10 mouse cellular contexts compared by ENCODE assay signal in the genomic region with DNA sequence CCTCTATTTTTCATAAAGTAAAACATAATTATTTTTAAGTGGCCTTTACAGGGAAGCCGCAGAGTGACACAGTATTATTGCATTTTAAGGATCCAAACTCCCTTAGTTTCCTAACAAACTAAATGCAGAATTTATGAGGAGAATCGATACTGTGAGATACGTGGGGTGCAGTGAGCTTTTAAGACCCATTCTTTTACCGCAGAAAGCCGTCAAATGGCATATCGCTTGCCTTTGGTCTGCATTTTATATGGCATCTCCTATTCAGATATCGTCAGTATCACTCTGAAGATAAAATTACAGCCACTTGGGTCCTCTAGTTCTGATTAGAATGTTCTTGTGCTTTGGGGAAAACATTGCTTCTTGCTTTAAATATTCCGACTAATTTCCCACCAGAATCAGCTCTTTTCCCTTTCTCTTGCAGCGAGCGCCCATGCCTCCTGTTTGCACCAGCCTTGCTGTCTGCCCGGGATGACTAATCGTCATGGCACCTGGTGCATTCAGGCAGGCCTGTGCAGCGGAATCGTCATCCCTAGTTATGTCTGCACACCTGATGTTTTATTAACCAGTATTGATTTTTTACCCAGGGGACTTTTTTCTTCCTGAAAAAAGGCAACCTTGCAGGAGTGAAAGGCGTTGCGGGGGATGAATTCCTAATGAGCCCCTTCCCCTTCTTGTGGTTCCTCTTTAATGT. TPM values are rescaled to one million over a fixed set of nuclear protein-coding genes. Genes with fewer than 3 reads are reported as not detected.
DNase-seq lines count a peak whose midpoint lies in the region; ATAC-seq lines count a peak whose summit lies in the region.
"Had no signal": no experiment of that assay in that cellular context is flagged by ENCODE, and none has a peak within 500 bp of the region (broad histone marks: within the 10 kb centered on the region; RNA-seq: fewer than 3 reads in every experiment).

No protein-coding gene starts in this region.

- 81% methylated on average over 16 of the region's 16 CpGs for WGBS in hindbrain, embryonic 11.5 days
- WGBS in hindbrain, embryonic 10.5 days: 84% methylated on average over 16 of the region's 16 CpGs

- H3K4me3 ChIP-seq in hindbrain, embryonic 11.5 days (ENCODE audit: low read depth, low read length): no peak overlapping the region
- no peak overlapping the region for H3K4me3 ChIP-seq in hindbrain, embryonic 10.5 days
- H3K4me3 ChIP-seq: liver, embryonic 13.5 days had no signal

- peaks cover 7% of the 10 kb centered on the region; the same call in 1 of the 2 replicates for H3K36me3 ChIP-seq in hindbrain, embryonic 11.5 days (ENCODE audit: control insufficient read depth, insufficient read depth, low read length)
- H3K36me3 ChIP-seq in hindbrain, embryonic 10.5 days: peaks cover 21% of the 10 kb centered on the region

- DNase-seq in hindbrain, embryonic 11.5 days (ENCODE audit: low spot score): peak; percentile 18
- no peak for DNase-seq in hindbrain, embryonic 10.5 days (ENCODE audit: low spot score)
- DNase-seq in frontal cortex, postnatal 14 days (ENCODE audit: low spot score in 2 of 2): peak; percentile 11 to 28
- DNase-seq in left cerebral cortex, adult 11 months (ENCODE audit: low spot score): peak; percentile 35
- peak; percentile 64 for DNase-seq in right cerebral cortex, adult 18-20 months
- DNase-seq in gastrocnemius, postnatal 10 days: no peak
- no peak for DNase-seq in gastrocnemius, adult 8-10 months (ENCODE audit: low spot score in 2 of 2)
- DNase-seq in heart, postnatal 25 days (ENCODE audit: low spot score): no peak
- DNase-seq: adrenal gland, postnatal 36 days; liver, embryonic 13.5 days had no signal

- H3K27ac ChIP-seq in hindbrain, embryonic 11.5 days (ENCODE audit: low read depth, low read length): no peak overlapping the region
- H3K27ac ChIP-seq in hindbrain, embryonic 10.5 days: no peak overlapping the region
- H3K27ac ChIP-seq: liver, embryonic 13.5 days had no signal

- no peak overlapping the region for H3K4me2 ChIP-seq in hindbrain, embryonic 11.5 days (replicated peaks; ENCODE audit: low read depth, low read length)
- H3K4me2 ChIP-seq: liver, embryonic 13.5 days had no signal

- no peaks in the 10 kb centered on the region for H3K4me1 ChIP-seq in hindbrain, embryonic 11.5 days (replicated peaks; ENCODE audit: control insufficient read depth, insufficient read depth, low read length)
- no peaks in the 10 kb centered on the region for H3K4me1 ChIP-seq in hindbrain, embryonic 10.5 days (replicated peaks)

- intact Hi-C loops in heart, postnatal 25 days (cut with DNase I): no loop called here

- ATAC-seq in hindbrain, embryonic 11.5 days (ENCODE audit: low FRiP score): peak; percentile 84

- no peaks in the 10 kb centered on the region for H3K9me3 ChIP-seq in hindbrain, embryonic 11.5 days (ENCODE audit: control insufficient read depth, low read length)
- peaks cover 8% of the 10 kb centered on the region for H3K9me3 ChIP-seq in hindbrain, embryonic 10.5 days
- H3K9me3 ChIP-seq: liver, embryonic 13.5 days had no signal

- H3K9ac ChIP-seq in hindbrain, embryonic 11.5 days (ENCODE audit: low read depth, low read length): no peak overlapping the region
- H3K9ac ChIP-seq: liver, embryonic 13.5 days had no signal

- H3K27me3 ChIP-seq in hindbrain, embryonic 11.5 days (ENCODE audit: control insufficient read depth, insufficient read depth, low read length): no peaks in the 10 kb centered on the region
- no peaks in the 10 kb centered on the region for H3K27me3 ChIP-seq in hindbrain, embryonic 10.5 days (ENCODE audit: insufficient read depth, poor library complexity, severe bottlenecking)
- H3K27me3 ChIP-seq: liver, embryonic 13.5 days had no signal

RNA-seq across cellular contexts. Expression of gene Vps41, which starts 26.6 kb away (rescaled TPM):
- 103 and 112 TPM in 2 replicates for polyA plus RNA-seq in hindbrain, embryonic 11.5 days (2014; fragmentation: Nextera tagmentation; extraction: Ambion mirVana)
- polyA plus RNA-seq in hindbrain, embryonic 10.5 days (2016; fragmentation: Nextera tagmentation; extraction: Ambion mirVana): 70.9 and 74.1 TPM in 2 replicates
- 10 to 100 TPM; 33.6 to 34.5 TPM for total RNA-seq in gastrocnemius, postnatal 10 days (2021)
- 10 to 100 TPM; 32.6 to 38.2 (median 35.6) TPM for total RNA-seq in gastrocnemius, adult 8-10 months (2022)
- total RNA-seq in heart, postnatal 25 days (2021): 10 to 100 TPM; 29.7 to 32.5 TPM

Comparison
In these comparisons a context has a peak if more than half of its experiments do, and no peak if none do; other contexts are left out.
1. DNase-seq: peak in hindbrain, embryonic 11.5 days (single experiment), frontal cortex, postnatal 14 days (2 of 2), left cerebral cortex, adult 11 months (single experiment) and right cerebral cortex, adult 18-20 months (single experiment); none in hindbrain, embryonic 10.5 days (single experiment), gastrocnemius, postnatal 10 days (single experiment), gastrocnemius, adult 8-10 months (0 of 2) and heart, postnatal 25 days (single experiment).